Mouse (Mus musculus) frontal cortex, adult (tissue): ENCODE data around the gene Myo15.
"Not testable (repeated sequence)": the region's sequence is repeated elsewhere in the genome, so short reads cannot be mapped to it uniquely, and the experiment has no call there.

Experiments
- ATAC-seq: cut with Nextera tagmentation; 2 replicates; pipeline ENCODE4 v1.9.2; 2017; ENCODE audit warnings: mild to moderate bottlenecking, moderate library complexity, mixed read lengths; ENCODE audit not compliant: low TSS enrichment

Myo15 gene

DNA sequence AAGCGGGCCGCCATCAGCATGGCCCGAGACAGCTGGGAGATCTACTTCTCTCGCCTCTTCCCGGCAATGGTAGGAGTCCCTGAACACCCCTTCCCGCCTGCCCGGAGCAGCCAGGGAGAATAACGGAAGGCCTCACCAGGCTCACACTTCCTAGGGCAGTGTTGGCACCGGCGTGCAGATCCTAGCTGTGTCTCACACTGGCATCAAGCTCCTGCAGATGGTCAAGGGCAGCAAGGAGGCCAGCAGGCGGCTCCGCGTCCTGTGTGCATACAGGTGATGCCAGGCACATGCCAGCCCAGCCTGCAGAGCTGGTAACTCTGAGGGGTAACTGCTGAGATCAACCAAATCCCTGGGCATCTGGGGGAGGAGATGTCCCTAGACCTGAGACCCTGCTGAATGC, 38.1 kb downstream of the Myo15 start:
- no peak for ATAC-seq

DNA sequence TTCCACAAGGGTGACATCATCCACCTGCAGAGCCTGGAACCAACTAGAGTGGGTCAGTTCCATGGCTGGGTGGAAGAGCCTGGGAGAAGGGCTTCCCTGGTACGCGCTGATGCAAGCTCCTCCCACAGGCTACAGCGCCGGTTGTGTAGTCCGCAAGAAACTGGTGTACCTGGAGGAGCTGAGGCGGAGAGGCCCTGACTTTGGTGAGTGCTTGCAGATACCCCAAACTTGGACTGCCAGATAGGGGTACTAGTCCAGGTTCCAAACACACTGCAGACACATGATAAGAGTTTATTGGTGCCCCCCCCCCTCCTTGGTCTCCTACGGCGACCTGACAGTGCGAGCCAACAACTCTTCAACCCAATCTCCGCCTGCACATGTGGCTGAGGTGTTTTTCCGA, 39.8 kb downstream of the Myo15 start:
- no peak for ATAC-seq

GRCm38 (mm10) chr11:60509500-60509899, 40.4 kb downstream of the Myo15 start:
- ATAC-seq = no peak; the same call in 1 of the 2 replicates

DNA sequence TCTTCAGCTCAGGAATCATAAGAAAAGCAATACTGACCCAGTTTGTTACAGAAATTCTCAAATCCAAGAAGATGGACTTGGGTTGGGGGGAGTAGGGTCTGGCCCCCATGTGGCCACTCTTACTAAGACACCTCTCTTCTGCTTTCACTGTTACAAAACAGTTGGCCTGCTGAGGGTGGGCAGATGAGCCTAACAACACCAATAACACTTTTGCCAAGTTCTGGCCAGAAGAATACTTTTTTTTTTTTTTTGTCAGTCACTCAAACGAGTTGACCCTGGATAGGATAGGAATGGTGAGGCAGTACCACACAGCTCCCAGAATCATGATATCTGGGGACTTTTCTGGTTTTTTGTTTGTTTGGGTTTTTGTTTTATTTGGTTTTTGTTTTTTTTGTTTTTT, 42.8 kb downstream of the Myo15 start:
- no peak for ATAC-seq

DNA sequence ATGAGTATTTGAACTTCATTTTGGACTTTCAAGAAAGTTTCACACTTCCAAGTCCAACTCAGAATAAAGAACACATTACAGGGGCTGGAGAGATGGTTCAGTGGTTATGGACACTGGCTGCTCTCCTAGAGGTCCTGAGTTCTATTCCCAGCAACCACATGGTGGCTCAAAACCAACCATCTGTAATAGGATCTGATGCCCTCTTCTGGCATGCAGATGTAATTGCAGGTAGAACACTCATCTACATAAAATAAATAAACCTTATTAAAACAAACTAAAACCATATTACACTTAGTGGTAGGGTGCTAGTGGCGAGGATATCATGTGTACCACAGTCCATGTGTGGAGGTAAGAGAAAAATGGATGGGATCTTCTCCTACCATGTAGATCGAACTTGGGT, 43.4 kb downstream of the Myo15 start:
- no peak for ATAC-seq

- ATAC-seq = no peak
Measured at GRCm38 (mm10) chr11:60514941-60515340, 45.8 kb downstream of the Myo15 start.

DNA sequence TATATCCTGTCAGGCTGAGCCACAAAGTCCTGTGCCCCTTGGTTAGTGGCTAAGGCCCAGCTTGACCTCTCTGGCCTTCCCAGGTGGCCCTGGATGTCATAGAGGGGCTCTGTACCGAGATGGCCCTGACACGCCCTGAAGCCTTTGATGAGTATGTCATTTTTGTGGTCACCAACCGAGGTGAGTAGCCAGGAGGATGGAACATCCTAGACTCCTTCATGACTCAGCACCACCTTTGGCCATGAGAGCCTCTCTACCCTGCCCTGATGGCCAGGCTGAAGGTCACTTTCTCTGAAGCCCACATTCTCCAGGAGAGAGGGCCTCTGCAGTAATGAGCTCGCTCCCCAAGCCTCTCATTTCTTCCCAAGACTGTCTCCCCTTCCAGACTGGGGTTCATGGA, 49.2 kb downstream of the Myo15 start:
- no peak for ATAC-seq

DNA sequence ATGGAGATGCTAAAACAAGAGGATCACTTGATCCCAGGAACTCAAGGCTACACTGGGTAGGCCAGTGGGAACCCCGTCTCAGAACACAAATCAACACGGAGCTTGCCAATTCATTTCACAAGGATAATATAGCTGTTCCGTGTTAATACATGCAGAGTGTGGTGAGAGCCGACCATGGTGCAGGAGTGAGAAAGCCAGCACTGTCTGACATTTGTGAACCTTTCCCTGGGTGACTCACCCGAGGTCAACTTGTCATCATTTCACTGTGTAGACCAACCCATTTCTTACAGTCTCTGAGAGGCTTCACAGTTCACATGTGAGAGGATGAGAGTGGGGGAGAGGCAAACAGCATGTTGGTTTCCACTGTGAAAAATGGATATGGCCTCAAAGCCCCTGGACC, 52.9 kb downstream of the Myo15 start:
- no peak for ATAC-seq

DNA sequence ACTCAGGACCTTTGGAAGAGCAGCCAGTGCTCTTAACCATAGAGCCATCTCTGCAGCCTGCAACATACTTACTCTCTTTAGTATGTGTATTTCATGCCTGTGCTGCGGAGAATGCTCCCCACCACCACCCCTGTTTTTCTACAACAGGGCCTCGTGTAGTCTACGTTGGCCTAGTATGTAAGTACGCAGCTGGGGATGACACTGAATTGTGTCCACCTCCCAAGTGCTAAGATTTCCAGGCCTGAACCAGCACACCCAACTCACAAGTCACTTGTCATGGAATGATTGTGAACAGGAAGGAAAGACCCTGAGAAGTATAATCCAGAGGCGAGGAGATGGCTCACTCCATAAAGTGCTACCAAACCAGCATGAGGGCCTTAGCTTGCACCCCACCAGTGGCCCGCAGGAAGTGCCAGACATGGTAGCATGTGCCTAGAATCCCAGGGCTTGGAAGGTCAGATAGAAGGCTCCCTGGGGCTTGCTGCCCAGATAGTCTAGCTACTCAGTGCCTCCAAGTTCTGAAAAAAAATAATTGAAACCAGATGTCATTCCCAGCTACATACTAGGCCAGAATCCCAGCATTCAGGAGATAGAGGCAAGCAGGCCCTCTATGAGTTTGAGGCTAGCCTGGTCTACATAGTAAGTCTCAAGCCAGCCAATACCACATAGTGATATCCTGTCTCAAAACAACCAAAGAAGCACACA, 53.7 kb downstream of the Myo15 start:
- ATAC-seq = no peak

GRCm38 (mm10) chr11:60526461-60526860, 57.3 kb downstream of the Myo15 start:
- ATAC-seq = no peak

DNA sequence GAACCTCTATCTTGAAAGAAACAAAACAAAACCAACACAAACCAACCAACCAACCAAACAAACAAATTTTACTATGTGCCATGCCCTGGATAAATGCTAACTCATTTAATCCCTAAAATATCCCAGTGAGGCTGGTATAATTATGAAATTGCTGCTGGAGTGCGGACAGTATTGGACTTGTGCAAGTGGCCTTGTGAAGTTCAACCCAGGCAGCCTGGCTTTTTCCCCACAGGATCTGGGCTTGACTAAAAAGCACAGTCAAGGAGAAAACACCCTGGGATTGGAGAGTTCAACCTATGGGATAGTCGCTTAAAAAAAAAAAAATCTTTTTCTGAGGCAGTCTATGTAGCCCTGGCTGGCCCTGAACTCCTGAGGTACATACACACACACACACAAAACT, 66.5 kb downstream of the Myo15 start:
- ATAC-seq = no peak

DNA sequence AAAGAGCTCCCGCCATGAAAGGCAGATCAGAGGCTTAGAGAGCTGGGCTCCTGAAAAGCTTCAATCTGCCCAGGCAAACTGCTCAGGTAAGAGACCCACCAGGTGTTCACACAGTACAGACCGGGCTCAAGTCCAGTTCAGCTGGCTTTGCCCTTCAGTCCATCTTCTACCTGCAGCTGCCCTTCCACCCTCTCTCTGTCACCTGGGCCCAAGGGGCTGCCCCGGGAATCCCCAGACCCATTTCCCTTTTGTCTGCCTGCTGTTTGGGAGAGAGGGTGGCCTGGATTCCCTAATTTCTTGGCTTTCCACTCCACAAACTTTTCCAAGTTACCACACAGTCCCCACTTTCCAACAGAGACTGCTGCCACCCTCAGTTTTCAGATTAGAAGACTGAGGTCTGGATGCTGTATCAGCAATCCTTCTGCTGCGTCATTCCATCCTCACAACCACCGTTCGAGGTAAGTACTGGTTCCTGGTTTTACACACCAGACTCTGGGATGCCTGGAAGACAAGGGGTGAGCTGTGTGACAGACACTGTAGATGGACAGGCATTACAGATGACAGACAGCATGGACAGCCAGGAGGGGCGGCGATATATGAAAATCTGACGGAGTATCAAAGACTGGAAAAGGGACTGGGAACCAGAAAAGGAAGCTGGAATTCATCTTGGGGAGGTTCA, 67.2 kb downstream of the Myo15 start, which contains the start of gene Alkbh5:
Gene Alkbh5 (plus strand): TSS at position 202 of the 679 bp plus-strand sequence.
- peak; percentile 20; the same call in 1 of the 2 replicates for ATAC-seq

- ATAC-seq = peak; percentile 69
Measured at GRCm38 (mm10) chr11:60536859-60537467, 67.8 kb downstream of the Myo15 start.

GRCm38 (mm10) chr11:60537468-60538347, 68.6 kb downstream of the Myo15 start:
- ATAC-seq = peak; percentile 84

DNA sequence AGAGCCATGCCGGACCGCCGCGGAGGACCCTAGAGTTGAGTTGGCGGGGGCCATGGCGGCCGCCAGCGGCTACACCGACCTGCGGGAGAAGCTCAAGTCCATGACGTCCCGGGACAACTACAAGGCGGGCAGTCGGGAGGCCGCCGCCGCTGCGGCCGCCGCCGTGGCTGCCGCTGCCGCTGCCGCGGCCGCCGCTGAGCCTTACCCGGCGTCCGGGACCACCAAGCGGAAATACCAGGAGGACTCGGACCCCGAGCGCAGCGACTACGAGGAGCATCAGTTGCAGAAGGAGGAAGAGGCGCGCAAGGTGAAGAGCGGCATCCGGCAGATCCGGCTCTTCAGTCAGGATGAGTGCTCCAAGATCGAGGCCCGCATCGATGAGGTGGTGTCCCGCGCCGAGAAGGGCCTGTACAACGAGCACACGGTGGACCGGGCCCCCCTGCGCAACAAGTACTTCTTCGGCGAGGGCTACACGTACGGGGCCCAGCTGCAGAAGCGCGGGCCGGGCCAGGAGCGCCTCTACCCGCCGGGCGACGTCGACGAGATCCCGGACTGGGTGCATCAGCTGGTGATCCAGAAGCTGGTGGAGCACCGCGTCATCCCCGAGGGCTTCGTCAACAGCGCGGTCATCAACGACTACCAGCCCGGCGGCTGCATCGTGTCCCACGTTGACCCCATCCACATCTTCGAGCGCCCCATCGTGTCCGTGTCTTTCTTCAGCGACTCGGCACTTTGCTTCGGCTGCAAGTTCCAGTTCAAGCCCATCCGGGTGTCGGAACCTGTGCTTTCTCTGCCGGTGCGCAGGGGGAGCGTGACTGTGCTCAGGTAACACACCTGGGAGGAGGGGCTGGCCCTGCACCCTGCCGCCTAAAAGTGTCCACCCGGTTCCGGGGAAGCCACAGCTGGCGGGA, 69.5 kb downstream of the Myo15 start:
- no peak for ATAC-seq

DNA sequence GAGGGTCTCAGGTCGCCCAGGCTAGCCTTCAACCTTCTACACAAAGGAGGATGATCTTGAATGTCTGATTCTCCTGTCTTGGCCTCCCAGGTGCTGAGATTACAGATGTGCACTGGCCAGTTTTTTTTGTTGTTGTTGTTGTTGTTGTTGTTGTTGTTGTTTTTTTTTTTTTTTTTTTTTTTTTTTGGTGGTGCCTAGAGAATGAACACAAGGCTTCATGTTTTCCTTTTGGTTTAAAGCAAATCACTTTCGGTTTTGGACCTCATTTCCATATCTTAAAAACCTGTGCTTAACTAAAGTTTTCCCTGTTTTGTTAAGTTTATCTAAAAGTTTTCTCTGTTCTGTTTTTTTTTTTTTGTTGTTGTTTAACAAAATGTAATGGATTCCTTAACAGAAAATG, 70.4 kb downstream of the Myo15 start:
- ATAC-seq = no peak

DNA sequence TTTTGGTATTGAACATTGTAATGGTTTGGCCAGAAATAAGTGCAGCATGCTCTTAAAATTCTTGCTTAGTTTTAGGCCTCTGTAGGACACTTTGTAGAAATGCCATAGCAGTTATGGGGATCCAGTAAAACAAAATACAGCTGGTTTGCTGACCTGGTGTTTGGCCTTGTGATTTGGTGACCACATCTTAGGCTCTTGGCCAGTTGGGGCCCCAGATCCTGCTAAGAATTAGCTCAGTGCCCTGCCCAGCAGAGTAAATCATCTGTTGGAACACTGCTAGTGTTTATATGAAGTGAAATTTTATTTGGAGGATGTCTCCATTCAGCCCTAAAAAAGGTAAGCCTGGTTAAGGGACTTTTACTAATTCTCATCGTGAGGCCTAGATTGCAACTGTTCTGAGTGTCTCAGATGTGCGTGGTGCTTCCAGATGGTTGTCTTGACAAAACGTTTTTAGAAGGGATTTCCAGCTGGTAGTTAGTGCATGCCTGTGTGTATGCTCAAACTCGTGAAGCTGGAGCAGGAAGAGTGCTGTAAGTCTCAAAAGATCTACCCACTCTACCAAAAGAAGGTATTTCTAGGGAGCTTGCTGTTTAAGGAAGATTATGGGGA, 71.0 kb downstream of the Myo15 start:
- no peak; the same call in 1 of the 2 replicates for ATAC-seq

DNA sequence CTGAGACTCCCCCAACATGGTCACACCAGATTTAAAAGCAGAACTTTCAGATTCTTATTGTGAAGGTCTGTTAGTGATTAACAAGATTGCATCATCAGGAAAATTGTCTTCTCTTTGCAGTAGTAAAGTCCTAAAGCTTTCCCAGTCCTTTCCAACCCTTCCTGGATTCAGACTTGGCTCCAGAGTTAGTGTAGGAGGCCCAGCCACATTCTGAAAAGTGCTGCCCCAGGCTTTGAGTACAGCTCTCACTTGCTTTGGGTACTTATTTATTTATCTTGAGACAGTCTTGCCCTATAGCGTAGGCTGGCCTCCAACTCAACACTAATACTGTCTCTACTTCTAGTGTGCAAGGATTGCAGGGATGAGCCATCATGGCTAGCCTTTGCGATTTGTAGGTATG, 71.6 kb downstream of the Myo15 start:
- no peak for ATAC-seq

GRCm38 (mm10) chr11:60541831-60542230, 72.7 kb downstream of the Myo15 start:
- no peak for ATAC-seq

DNA sequence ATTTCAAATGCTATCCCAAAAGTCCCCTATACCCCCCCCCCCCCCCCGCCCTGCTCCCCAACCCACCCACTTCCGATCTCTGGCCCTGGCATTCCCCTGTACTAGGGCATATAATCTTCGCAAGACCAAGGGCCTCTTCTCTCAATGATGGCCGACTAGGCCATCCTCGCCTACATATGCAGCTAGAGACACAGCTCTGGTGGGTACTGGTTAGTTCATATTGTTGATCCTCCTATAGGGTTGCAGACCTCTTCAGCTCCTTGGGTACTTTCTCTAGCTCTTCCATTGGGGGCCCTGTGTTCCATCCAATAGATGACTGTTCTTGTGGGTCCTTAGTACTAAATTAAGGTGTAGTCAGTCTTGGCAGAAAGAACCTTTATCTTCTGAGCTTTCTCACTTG, 74.1 kb downstream of the Myo15 start:
- not testable (repeated sequence) for ATAC-seq

- no peak for ATAC-seq
Measured at GRCm38 (mm10) chr11:60545433-60545832, 76.3 kb downstream of the Myo15 start.
